Mouse (Mus musculus) ES-E14 (cell line): ENCODE measurements around the gene Srr.

ENCODE experiments used
- CHD2 ChIP-seq: IDR thresholded peaks from 2 replicates; pipeline ENCODE4 v1.6.1; 2014; ENCODE audit warnings: mild to moderate bottlenecking, low read depth, low read length, inconsistent platforms
- ZC3H11A ChIP-seq: IDR thresholded peaks from 2 replicates; pipeline ENCODE4 v1.6.1; 2012; ENCODE audit warnings: low read depth, mild to moderate bottlenecking, inconsistent platforms, low read length, borderline replicate concordance

DNA sequence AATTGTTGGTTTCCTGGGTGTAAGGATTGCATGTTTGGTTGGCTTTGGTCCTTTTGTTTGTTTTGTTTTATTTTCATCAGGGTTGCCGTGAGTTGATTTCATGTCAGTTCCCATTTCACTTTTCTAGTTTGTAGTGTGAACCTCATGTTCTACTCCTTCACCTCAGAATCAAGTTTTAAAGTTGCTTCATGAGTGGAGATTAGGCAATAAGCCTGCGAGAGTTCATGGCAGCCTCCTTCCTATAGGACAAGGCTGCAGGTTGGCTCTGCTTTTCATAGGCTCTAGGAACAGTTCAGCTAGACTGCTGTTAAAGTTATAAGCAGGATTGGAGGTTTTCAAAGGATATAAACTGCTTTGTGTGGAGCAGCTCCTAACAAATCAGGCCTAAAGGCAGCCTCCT lies 33.8 kb upstream of the Srr start:
- TF ChIP-seq ZC3H11A, result no peak
- TF ChIP-seq CHD2, result no peak
